In the genomic region with DNA sequence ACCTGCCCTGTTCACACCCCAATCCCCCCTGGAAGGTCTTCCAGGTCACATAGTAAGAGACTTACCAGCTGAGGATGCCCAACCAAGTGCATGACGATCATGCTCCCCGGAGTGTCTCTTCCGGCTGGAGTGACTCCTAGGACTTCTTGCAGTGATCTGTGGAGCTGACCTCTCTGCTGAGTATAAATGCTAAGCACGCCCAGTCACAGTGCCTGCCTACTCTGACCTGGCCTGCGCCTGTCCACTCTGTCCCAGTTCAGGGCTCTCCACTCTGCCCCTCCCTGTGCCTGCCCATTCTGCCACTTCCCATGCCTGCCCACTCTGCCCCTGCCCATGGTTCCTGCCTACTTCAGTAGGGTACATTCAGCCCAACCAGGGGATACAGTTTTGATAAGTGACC, we compare ENCODE assay signal across 12 mouse cellular contexts. TPM values are rescaled to one million over a fixed set of nuclear protein-coding genes. Genes with fewer than 3 reads are reported as not detected.
"Had no signal": no experiment of that assay in that cellular context is flagged by ENCODE, and none has a peak within 500 bp of the region (broad histone marks: within the 10 kb centered on the region; RNA-seq: fewer than 3 reads in every experiment).

A gene (minus strand): TSS at position 101 of the 400 bp plus-strand sequence.

RNA-seq across cellular contexts. Expression of the gene that starts here (rescaled TPM):
- polyA plus RNA-seq: neural tube, embryonic 12.5 days; neural tube, embryonic 13.5 days; neural tube, embryonic 14.5 days; neural tube, embryonic 15.5 days; small intestine, adult 2 months; spleen, adult 2 months; stomach, embryonic 14.5 days; stomach, embryonic 15.5 days; stomach, embryonic 16.5 days; thymus, adult 2 months; thymus, postnatal 0 days; urinary bladder, adult 2 months had no signal
